Mouse (Mus musculus) testis, adult 2 months (tissue): Measurements from ENCODE around the gene Klhl18.

ENCODE experiments used
- CTCF ChIP-seq: fragments of 200-500 bp; IDR thresholded peaks from 2 replicates; pipeline ENCODE4 v1.5.1; 2012; ENCODE audit warnings: low read depth, mild to moderate bottlenecking, inconsistent platforms, low read length, moderate library complexity; ENCODE audit not compliant: control insufficient read depth, insufficient read depth, insufficient replicate concordance
- POLR2A ChIP-seq: fragments of 200-500 bp; IDR thresholded peaks from 2 replicates; pipeline ENCODE4 v1.6.1; 2012; ENCODE audit warnings: low read depth, mild to moderate bottlenecking, inconsistent platforms, low read length, moderate library complexity; ENCODE audit not compliant: control insufficient read depth

- no peak for TF ChIP-seq CTCF
- no peak for TF ChIP-seq POLR2A
These were observed 45.3 kb downstream of the Klhl18 start for GRCm38 (mm10) chr9:110431241-110431640.
